Mouse (Mus musculus) kidney, adult 11 months (tissue): Measurements from ENCODE around the gene Tbc1d14.
A peak's percentile ranks its signal among the peaks of the same experiment; 100 is the strongest.

Source experiments
- DNase-seq: peaks from one replicate; pipeline ENCODE4 v3.0.0; 2022

Gene Tbc1d14

GRCm38 (mm10) chr5:36552391-36552790 lies 40.7 kb downstream of the Tbc1d14 start:
- no peak for DNase-seq

DNA sequence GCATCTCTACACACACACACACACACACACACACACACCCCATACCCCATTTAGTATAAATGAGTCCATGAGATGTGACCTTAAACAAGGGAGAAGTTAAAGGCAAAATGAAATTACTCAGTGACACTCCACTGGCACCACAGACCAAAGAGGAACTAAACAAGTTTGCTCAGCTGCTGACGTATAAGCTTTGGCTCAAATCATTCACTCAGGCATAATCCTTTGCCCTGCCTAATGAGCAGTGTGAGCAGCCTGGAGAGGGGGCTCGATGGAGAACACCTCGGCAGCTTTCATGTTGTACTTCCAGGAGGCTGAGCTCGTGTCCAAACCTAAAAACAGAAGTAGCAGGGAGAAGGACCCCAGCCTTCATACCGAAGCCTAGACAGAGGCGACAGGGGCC lies 43.8 kb downstream of the Tbc1d14 start:
- no peak for DNase-seq

DNA sequence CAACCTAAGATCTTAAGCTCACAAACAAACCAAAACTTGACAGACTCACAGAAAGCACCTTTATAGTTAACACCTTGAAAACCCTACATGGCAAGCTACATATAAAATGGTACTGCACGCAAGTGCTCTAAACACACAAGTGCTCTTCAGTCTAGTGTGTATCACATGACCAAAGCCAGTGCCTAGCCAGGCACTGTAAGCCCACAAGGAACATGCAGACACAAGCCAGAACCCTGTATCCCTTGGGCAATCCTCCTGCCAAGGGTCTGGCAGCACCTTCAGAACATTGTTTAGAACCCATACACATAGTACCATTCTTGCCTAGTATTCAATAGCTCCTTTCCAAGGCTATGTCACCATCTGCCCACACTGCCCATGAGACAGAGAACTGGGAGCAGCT lies 48.3 kb downstream of the Tbc1d14 start:
- no peak for DNase-seq

- DNase-seq = peak; percentile 73
Measured at GRCm38 (mm10) chr5:36540928-36541327, 52.1 kb downstream of the Tbc1d14 start.

DNA sequence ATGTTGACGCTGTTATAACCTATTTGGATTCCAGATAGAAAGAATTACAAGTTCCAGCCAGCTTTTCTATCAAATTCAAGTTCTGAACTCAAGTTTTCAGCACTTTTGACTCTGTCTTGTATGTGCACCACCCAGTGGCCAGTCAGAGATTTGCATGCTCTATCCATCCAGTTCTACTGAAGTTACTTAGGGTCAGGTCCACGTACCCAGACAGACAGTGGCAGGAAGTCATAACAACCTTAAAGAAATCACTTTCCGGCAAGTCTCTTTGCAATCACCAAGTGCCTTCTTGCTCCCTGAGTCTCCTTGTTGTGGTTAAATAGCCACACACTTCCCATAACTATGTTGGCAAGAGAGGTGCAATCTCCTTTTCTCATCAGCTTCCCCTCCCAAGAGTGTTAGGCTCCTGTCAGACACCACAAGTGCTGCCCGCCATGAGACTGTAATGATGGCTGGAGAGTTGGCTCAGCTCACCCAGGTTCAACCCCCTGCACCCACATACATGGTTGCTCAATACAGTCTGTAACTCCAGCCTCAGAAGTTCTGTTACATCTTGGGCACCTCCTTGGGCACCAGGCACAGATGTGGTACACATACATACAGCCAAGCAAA lies 54.4 kb downstream of the Tbc1d14 start:
- DNase-seq = no peak

DNA sequence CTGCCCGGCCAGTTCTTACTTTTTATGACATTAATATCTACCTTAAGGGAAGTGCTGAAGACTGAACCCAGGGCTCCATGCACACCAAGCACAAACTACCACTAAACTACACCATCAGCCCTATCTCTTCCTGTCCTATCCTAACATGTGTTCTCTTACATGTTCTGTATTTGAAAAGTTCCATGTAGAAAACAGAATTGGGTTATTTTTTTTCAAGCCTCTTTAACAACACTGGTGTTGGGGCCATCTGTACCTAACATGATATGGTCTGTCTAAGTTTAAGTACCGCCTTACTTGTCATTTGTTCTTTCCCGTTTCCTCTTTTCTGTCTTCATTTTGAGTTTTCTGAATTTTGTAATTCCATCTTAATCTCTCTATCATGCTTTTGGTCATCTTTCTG lies 56.7 kb downstream of the Tbc1d14 start:
- no peak for DNase-seq

- DNase-seq = no peak
Measured at GRCm38 (mm10) chr5:36535438-36536176, 57.5 kb downstream of the Tbc1d14 start.

GRCm38 (mm10) chr5:36534455-36535030 lies 58.5 kb downstream of the Tbc1d14 start:
- DNase-seq = no peak

DNA sequence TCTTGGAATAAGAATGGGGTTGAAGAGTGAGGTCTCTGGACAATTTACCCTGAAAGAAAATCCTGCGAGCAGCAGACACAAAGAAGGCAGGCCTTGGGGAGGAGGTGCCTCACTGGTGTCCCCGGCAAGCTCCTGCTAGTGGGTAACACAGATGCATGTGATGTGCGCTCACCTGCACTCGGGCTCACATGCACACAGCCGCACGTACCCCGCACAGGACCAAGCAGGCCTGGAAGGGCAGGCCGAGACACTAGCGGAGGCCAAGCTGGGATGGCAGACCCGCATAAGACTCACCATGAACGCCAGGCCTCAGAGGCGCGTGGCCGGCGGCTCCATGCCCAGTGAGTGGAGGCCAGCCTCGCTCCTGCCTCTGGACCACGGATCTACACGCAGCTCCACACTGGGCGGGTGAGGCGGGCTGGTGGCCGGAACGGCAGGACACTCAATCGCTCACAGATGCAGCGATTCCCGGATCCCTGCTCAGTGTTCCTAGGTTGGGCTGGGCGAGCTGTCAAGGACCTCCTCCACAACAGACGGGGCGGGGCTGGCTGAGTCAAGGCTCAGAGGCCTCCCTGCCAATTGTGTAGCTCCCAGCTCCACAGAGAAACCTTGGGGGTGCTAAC lies 62.8 kb downstream of the Tbc1d14 start:
- peak; percentile 94 for DNase-seq

DNA sequence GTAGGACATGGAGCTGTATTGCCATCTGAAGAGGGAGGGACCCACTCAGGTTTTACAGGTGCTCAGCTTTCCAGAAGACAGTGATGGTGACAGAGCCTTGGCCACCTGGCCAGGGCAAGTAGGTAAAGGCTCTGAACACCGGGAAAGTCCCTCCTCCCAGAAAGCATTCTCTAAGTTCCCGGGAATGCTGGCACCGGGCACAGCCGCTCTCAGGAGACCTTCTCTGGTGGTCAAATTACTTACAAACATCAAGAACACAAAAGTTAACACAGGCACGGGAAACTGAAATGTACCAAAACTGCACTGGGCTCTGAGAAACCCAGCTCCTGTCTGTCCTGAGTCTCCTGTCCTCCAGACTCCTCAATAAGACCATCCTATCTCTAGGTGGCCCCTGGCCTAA lies 63.4 kb downstream of the Tbc1d14 start:
- no peak for DNase-seq

DNA sequence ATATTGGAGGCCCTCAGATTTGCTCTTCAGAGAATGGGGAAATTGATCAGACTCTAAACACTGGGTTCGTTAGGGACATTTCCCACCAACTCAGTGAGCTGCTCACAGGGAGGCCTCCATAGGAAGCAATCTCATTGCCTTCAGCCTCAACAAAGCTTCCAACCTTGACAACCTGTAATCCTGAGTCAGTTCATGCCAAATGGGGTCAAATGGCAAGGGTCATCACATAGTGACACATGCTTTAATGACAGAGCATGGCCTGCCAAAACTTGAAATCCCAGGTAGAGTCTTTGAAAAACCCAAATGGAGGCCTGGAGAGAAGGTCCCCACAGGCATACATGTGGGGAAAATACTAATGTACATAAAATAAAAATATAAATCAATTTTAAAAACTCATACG lies 66.2 kb downstream of the Tbc1d14 start:
- DNase-seq = no peak

- DNase-seq = no peak
Measured at GRCm38 (mm10) chr5:36526274-36526673, 66.8 kb downstream of the Tbc1d14 start.

DNA sequence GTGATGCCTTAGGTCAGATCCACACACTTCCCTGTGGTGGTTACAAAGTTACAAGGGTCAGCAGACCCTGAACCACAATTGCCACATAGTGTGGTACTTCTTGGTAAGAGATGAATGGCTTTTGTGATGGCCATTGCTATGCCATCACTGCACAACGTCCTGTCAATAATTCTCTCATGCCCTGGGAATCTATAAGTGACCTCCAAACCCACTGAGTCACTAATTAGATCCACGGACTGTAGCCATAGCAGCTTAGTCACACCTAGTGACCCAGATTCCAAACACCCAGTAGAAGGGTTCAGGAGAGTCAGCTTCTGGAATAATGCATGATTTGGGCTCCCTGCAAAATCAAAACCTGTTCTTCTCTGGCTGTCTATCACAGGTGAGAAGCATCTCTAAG lies 67.9 kb downstream of the Tbc1d14 start:
- no peak for DNase-seq

DNA sequence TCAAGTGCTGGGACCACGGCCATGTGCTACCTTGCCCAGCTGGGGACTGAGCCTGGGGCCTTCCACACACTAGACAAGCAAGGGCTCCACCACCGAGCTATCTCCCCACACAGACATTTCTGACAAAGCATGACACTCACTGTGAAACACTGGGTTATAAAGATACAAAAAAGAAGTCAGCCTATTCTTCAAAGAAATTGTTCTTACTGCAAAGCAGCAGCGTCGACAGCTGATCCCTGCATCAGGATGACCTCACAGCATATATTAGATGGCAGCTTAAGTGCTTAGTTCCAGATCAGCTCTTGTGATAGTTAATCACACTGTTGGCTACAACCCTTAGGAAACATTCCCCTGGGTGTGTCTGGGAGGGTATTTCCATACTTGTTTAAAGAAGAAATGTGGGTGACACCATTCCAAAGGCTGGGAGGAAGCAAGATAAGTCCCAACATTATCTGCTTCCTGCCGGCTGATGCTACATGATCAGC lies 69.8 kb downstream of the Tbc1d14 start:
- no peak for DNase-seq

DNA sequence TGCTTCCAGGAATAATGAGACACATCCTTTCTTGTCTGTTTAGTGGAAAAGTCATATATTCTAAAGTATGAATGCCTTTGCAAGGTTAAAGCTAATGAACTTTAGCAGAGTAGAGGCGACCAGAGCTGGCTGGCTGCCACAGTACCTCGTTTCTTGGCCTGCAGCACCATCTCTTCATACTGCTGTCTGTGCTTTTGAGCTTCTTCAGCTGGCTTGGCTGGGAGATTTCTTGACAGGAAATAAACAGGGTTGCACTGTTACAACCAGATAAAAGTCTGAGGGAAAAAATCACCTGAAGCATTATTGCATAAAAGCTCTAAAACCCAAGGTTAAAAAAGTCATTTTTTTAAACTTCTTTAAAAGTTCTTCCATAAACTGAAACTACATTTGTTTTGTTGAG lies 70.3 kb downstream of the Tbc1d14 start:
- peak; percentile 39 for DNase-seq

- no peak for DNase-seq
Measured at GRCm38 (mm10) chr5:36519751-36520150, 73.3 kb downstream of the Tbc1d14 start.

DNA sequence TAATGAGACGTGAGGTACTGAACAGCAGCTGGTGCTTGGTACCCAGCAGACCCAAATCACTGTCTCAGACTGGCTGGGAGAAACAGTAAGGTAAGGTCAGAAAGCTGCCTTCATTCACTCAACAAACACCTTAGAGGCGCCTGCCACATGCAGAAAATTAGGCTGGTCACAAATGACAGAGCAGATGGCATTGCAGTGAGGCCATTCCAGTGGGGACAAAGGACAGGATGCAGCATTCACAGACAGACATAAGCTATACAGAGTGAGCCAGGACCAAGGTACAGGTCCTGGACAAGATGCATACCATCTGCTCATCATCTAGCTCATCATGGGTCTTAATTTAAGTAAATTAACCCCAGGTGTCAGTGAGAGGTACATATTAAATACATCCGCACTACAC lies 75.5 kb downstream of the Tbc1d14 start:
- DNase-seq = no peak

DNA sequence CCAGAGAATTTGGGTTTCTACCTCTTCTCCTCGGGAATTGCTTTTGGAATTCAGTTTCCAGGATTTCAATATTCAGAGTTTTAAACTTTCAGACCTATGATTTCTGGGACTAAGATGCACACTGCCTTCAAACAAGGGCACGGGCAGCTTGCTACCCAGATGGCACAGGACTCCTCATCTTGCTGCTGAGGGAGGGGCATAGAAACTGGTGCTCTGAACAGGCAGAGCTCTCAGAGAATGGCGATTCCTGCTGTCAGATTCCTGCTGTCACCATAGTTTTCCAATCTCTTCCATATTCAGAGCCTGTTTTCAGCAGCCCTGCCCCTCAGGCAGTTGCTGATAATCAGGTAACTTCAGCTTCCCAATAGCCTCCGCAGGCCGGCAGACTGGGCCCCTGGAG lies 77.5 kb downstream of the Tbc1d14 start:
- no peak for DNase-seq

DNA sequence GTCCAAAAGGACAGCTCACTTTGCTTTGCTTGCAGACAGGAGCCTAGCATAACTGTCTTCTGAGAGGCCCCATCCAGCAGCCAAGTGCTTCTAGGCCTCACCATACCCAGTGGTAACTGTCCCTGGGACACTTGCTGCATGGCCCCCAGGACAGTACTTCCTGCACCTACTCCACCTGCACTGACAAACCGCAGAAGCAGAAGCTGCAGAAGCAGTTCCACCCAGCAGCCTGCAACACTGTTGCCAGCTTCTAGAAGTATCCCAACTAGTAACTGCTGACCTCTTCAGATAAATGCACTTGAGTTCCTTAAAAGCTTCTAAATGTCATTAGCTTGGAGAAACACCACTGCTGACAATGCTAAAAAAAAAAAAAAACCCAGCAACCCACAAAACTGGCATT lies 78.0 kb downstream of the Tbc1d14 start:
- no peak for DNase-seq

- no peak for DNase-seq
Measured at GRCm38 (mm10) chr5:36510956-36511355, 82.1 kb downstream of the Tbc1d14 start.

DNA sequence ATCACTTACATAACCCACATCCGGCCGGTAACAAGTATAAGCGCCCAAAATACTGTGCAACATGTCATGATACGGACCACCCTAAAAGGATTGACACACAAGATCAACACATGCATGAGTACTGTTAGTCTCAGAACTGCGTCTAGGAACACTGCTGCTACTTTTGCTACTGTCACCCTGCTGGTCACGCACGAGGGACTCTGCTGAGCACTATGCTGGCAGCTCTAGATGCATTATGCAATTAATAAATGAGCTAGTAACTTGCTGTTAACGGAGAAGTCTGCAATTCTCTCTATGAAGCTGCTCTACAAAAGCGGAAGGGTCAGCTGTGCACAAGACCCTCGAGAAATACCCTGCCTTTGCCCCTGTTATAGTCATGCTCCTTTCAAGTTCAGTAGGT lies 84.7 kb downstream of the Tbc1d14 start:
- peak; percentile 35 for DNase-seq

DNA sequence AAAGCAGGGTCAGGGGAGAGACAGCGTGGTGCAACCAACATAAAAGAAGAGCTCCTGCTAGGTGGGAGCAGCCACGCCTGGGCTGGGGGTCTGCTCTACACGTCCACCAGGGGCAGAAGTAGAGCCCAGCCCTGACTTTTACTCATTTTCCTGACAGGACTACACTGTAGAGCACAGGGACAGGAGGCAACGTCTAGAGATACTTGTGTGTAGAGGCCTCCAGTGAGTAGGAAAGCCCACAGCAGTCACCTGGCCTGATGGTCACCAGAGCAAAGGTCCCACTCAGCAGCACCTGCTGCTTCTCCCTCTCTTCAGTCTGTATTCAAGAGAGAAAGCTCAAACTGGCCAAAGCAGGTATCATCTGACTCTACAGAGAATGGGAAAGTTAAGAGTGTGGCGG lies 87.4 kb downstream of the Tbc1d14 start:
- no peak for DNase-seq

- DNase-seq = no peak
Measured at GRCm38 (mm10) chr5:36505235-36505634, 87.8 kb downstream of the Tbc1d14 start.

DNA sequence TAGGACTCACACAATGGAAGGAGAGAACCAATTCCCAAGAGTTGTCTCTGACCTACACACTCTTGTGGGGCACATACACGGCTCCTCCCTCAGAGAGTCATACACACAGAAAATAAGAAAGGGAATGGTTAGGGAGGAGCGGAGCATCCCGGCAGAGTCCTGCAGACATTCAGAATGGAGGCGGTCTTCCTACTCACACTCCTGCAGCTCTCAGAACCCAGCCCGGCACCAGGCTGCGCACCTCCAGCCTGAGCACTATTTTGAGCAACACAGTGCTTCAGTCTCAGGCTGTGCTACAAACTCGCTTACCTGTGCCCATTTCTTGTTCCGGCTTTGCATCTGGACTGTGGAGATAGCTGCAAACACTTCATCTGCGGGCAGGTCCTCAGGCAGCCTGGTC lies 98.4 kb downstream of the Tbc1d14 start:
- no peak for DNase-seq
